Mouse (Mus musculus): ENCODE data around the gene Fuca1. TPM values are rescaled to one million over a fixed set of nuclear protein-coding genes. Genes with fewer than 3 reads are reported as not detected.
A peak's percentile ranks its signal among the peaks of the same experiment; 100 is the strongest.
"Not testable (repeated sequence)": the region's sequence is repeated elsewhere in the genome, so short reads cannot be mapped to it uniquely, and the experiment has no call there.

Gene Fuca1
- total and polyA plus RNA-seq, 3 experiments, result 32.6 to 77.6 (median 66.5) TPM

- H3K27me3 ChIP-seq (replicated peaks), result no peaks in the 10 kb centered on the region
- in situ Hi-C loops (cut with MboI; ENCODE audit: low pct_ligation_motif_present, low pct_unique_long_range_greater_than_20kb, low sequenced_read_pairs) (no loop called here), dilution Hi-C loops (cut with MboI; ENCODE audit: extremely low pct_ligation_motif_present, extremely low pct_unique_long_range_greater_than_20kb, low sequenced_read_pairs) (no loop called here)
- H3K27ac ChIP-seq (ENCODE audit: insufficient read depth, low read depth), result no peak overlapping the region
- TF ChIP-seq NELFE (IDR thresholded peaks at IDR 0.05; ENCODE audit: low read depth, low read length), result no peak
- no peak for TF ChIP-seq USF1 (IDR thresholded peaks at IDR 0.05; ENCODE audit: low read depth, low read length)
- TF ChIP-seq EP300 (IDR thresholded peaks at IDR 0.05; ENCODE audit: low read length), result no peak
- no peak for TF ChIP-seq JUN (IDR thresholded peaks at IDR 0.05; ENCODE audit: insufficient read depth, low read depth, low read length)
- no peak for TF ChIP-seq HCFC1 (IDR thresholded peaks at IDR 0.05; ENCODE audit: low read depth, low read length)
- no peak for TF ChIP-seq KAT2A (IDR thresholded peaks at IDR 0.05; ENCODE audit: insufficient replicate concordance, low read length)
- no peak for TF ChIP-seq SIN3A (IDR thresholded peaks at IDR 0.05; ENCODE audit: low read length)
- no peak for TF ChIP-seq IRF4 (IDR thresholded peaks at IDR 0.05; ENCODE audit: low read depth, low read length)
- TF ChIP-seq NRF1 (IDR thresholded peaks at IDR 0.05; ENCODE audit: low read depth, low read length), result no peak
- TF ChIP-seq ZNF384 (IDR thresholded peaks at IDR 0.05; ENCODE audit: low read depth, low read length), result no peak
- TF ChIP-seq UBTF (IDR thresholded peaks at IDR 0.05; ENCODE audit: low read depth, low read length), result no peak
- TF ChIP-seq JUND (conservative IDR thresholded peaks at IDR 0.05; ENCODE audit: low read depth, low read length), result no peak
- no peaks in the 10 kb centered on the region for H3K79me2 ChIP-seq (replicated peaks; ENCODE audit: control insufficient read depth, extremely low read depth, insufficient read depth, poor library complexity, severe bottlenecking)
- DNase-seq (ENCODE audit: extremely low read depth), result no peak
- no peaks in the 10 kb centered on the region for H3K9me3 ChIP-seq (replicated peaks; ENCODE audit: low read length)
- H3K9ac ChIP-seq (ENCODE audit: insufficient read depth, low read depth), result no peak overlapping the region
- peaks cover 48 to 78% of the 10 kb centered on the region in 2 experiments for H3K36me3 ChIP-seq (replicated peaks in 1 of 2; ENCODE audit: control insufficient read depth in 1 of 2, insufficient read depth in 1 of 2, low read length in 1 of 2)
- peaks cover 0 to 11% of the 10 kb centered on the region in 2 experiments; a peak in 2 of 4 replicates for H3K4me1 ChIP-seq (ENCODE audit: control insufficient read depth in 1 of 2, insufficient read depth in 2 of 2)
- no peak overlapping the region for H3K4me3 ChIP-seq (replicated peaks in 1 of 3; ENCODE audit: low read depth in 2 of 3, low read length in 2 of 3, poor library complexity in 1 of 3)
- no peak overlapping the region for H3K4me2 ChIP-seq (ENCODE audit: insufficient read depth, low read depth, poor library complexity, severe bottlenecking)
Observed at GRCm38 (mm10) chr4:135938858-135939257, 18.3 kb downstream of the Fuca1 start.

GRCm38 (mm10) chr4:135941026-135941425 is 20.5 kb downstream of the Fuca1 start:
- in situ Hi-C loops (cut with MboI; ENCODE audit: low pct_ligation_motif_present, low pct_unique_long_range_greater_than_20kb, low sequenced_read_pairs), result loop anchor here (10.0 kb wide), 1 partner anchor 56 kb away; no protein-coding TSS in a partner anchor
- peaks cover 33 to 62% of the 10 kb centered on the region in 2 experiments for H3K36me3 ChIP-seq (replicated peaks in 1 of 2; ENCODE audit: control insufficient read depth in 1 of 2, insufficient read depth in 1 of 2, low read length in 1 of 2)

GRCm38 (mm10) chr4:135942193-135942592 is 21.7 kb downstream of the Fuca1 start:
- no peaks in the 10 kb centered on the region for H3K9me3 ChIP-seq (replicated peaks; ENCODE audit: low read length)
- no peak overlapping the region for H3K4me3 ChIP-seq (replicated peaks in 1 of 3; ENCODE audit: low read depth in 2 of 3, low read length in 2 of 3, poor library complexity in 1 of 3)
- no peak overlapping the region for H3K4me2 ChIP-seq (ENCODE audit: insufficient read depth, low read depth, poor library complexity, severe bottlenecking)
- no peak for DNase-seq (ENCODE audit: extremely low read depth)
- H3K9ac ChIP-seq (ENCODE audit: insufficient read depth, low read depth), result no peak overlapping the region
- H3K79me2 ChIP-seq (replicated peaks; ENCODE audit: control insufficient read depth, extremely low read depth, insufficient read depth, poor library complexity, severe bottlenecking), result no peaks in the 10 kb centered on the region
- H3K27ac ChIP-seq (ENCODE audit: insufficient read depth, low read depth), result no peak overlapping the region
- H3K27me3 ChIP-seq (replicated peaks), result no peaks in the 10 kb centered on the region
- in situ Hi-C loops (cut with MboI; ENCODE audit: low pct_ligation_motif_present, low pct_unique_long_range_greater_than_20kb, low sequenced_read_pairs), result loop anchor here (10.0 kb wide), 1 partner anchor 57 kb away; no protein-coding TSS in a partner anchor
- dilution Hi-C loops (cut with MboI; ENCODE audit: extremely low pct_ligation_motif_present, extremely low pct_unique_long_range_greater_than_20kb, low sequenced_read_pairs), result no loop called here
- H3K36me3 ChIP-seq (replicated peaks in 1 of 2; ENCODE audit: control insufficient read depth in 1 of 2, insufficient read depth in 1 of 2, low read length in 1 of 2), result peaks cover 27 to 50% of the 10 kb centered on the region in 2 experiments
- peak; percentile 70; the same call in 1 of the 2 replicates for TF ChIP-seq MEF2A (IDR thresholded peaks at IDR 0.05; ENCODE audit: borderline replicate concordance, low read depth, low read length)
- no peak for TF ChIP-seq E2F4 (IDR thresholded peaks at IDR 0.05; ENCODE audit: insufficient replicate concordance, low read depth, low read length)
- peak; percentile 61 for TF ChIP-seq JUN (IDR thresholded peaks at IDR 0.05; ENCODE audit: insufficient read depth, low read depth, low read length)
- no peak for TF ChIP-seq CHD1 (IDR thresholded peaks at IDR 0.05; ENCODE audit: low read depth, low read length)
- no peak for TF ChIP-seq MYC (IDR thresholded peaks at IDR 0.05; ENCODE audit: low read depth, low read length)
- TF ChIP-seq NELFE (IDR thresholded peaks at IDR 0.05; ENCODE audit: low read depth, low read length), result no peak
- TF ChIP-seq BHLHE40 (IDR thresholded peaks at IDR 0.05; ENCODE audit: low read depth, low read length), result no peak
- no peak for TF ChIP-seq HCFC1 (IDR thresholded peaks at IDR 0.05; ENCODE audit: low read depth, low read length)
- no peak for TF ChIP-seq MAFK (IDR thresholded peaks at IDR 0.05; ENCODE audit: insufficient replicate concordance, low read length)
- TF ChIP-seq EP300 (IDR thresholded peaks at IDR 0.05; ENCODE audit: low read length), result no peak
- TF ChIP-seq USF1 (IDR thresholded peaks at IDR 0.05; ENCODE audit: low read depth, low read length), result no peak
- no peak for TF ChIP-seq GABPA (IDR thresholded peaks at IDR 0.05; ENCODE audit: insufficient replicate concordance, low read depth, low read length)
- TF ChIP-seq POLR2AphosphoS2 (IDR thresholded peaks at IDR 0.05; ENCODE audit: low read depth, low read length), result no peak
- no peak for TF ChIP-seq RCOR1 (conservative IDR thresholded peaks at IDR 0.05; ENCODE audit: low read depth, low read length)
- TF ChIP-seq CTCF (conservative IDR thresholded peaks at IDR 0.05 in 1 of 2, IDR thresholded peaks at IDR 0.05 in 1 of 2; ENCODE audit: low read depth in 2 of 2, low read length in 2 of 2), result no peak
- no peak for TF ChIP-seq MXI1 (IDR thresholded peaks at IDR 0.05; ENCODE audit: low read depth, low read length)
- no peak for TF ChIP-seq IRF4 (IDR thresholded peaks at IDR 0.05; ENCODE audit: low read depth, low read length)
- H3K4me1 ChIP-seq (ENCODE audit: control insufficient read depth in 1 of 2, insufficient read depth in 2 of 2), result peaks cover 3 to 20% of the 10 kb centered on the region in 2 experiments; a peak in 3 of 4 replicates

More at GRCm38 (mm10) chr4:135941026-135941425, 20.5 kb downstream of the Fuca1 start:
- H3K27ac ChIP-seq (ENCODE audit: insufficient read depth, low read depth); H3K9ac ChIP-seq (ENCODE audit: insufficient read depth, low read depth); H3K4me3 ChIP-seq (replicated peaks in 1 of 3; ENCODE audit: low read depth in 2 of 3, low read length in 2 of 3, poor library complexity in 1 of 3); DNase-seq (ENCODE audit: extremely low read depth); H3K79me2 ChIP-seq (replicated peaks; ENCODE audit: control insufficient read depth, extremely low read depth, insufficient read depth, poor library complexity, severe bottlenecking); H3K4me2 ChIP-seq (ENCODE audit: insufficient read depth, low read depth, poor library complexity, severe bottlenecking); H3K27me3 ChIP-seq (replicated peaks); H3K9me3 ChIP-seq (replicated peaks; ENCODE audit: low read length); dilution Hi-C loops (cut with MboI; ENCODE audit: extremely low pct_ligation_motif_present, extremely low pct_unique_long_range_greater_than_20kb, low sequenced_read_pairs): not testable (repeated sequence)
- TF ChIP-seq RAD21 (IDR thresholded peaks at IDR 0.05; ENCODE audit: low read depth, low read length), result peak; percentile 21
- TF ChIP-seq SMC3 (IDR thresholded peaks at IDR 0.05; ENCODE audit: low read depth, low read length), result peak; percentile 17; the same call in 1 of the 2 replicates
- TF ChIP-seq CTCF (conservative IDR thresholded peaks at IDR 0.05 in 1 of 2, IDR thresholded peaks at IDR 0.05 in 1 of 2; ENCODE audit: low read depth in 2 of 2, low read length in 2 of 2), result peak in 1 of 2 experiments; percentile 50; a peak in 2 of 4 replicates
- peaks cover 3 to 16% of the 10 kb centered on the region in 2 experiments; a peak in 3 of 4 replicates for H3K4me1 ChIP-seq (ENCODE audit: control insufficient read depth in 1 of 2, insufficient read depth in 2 of 2)

All from CH12.LX (cell line).